Mouse (Mus musculus): ENCODE measurements around the gene E130218I03Rik.

DNA sequence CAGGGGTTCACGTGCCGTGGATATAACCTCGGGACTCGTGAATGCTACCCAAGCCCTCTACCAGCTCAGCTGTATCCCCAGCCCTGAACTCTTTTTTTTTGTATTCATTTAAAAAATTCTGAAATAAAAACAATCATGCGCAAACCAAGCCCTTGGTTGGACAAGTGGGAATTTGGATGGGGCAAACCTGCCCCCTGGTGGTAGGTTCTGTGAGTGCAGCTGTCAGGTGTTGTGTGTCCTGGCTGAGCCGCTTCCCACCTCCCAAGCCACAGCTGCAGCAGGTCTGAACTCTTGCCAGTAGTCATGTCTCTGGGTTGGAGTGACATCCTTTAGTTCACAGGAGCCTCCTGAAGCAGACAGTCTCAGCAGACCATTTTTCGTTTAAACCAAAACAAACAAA, 48.6 kb downstream of the E130218I03Rik start:
- TF ChIP-seq CTCF (IDR thresholded peaks at IDR 0.05; ENCODE audit: extremely low read depth, insufficient read depth, insufficient read length, insufficient replicate concordance) (peak; percentile 89; the same call in 1 of the 2 replicates), POLR2A (IDR thresholded peaks at IDR 0.05; ENCODE audit: low read depth, low read length) (no peak)
